Mouse (Mus musculus) stomach, embryonic 16.5 days (tissue): ENCODE measurements around the gene Ndufs3. TPM values are rescaled to one million over a fixed set of nuclear protein-coding genes. Genes with fewer than 3 reads are reported as not detected.

Experiments
- ATAC-seq: fragments of 200-750 bp; cut with Nextera tagmentation; 2 replicates; pipeline ENCODE4 v1.8.0; 2017; ENCODE audit warnings: moderate number of reproducible peaks, moderate TSS enrichment; ENCODE audit not compliant: insufficient read depth, low FRiP score
- H3K27ac ChIP-seq: fragments of 300-500 bp; sonication (generic); 2 replicates; pipeline ENCODE4 v1.5.1; 2014; ENCODE audit warnings: low read length
- H3K27me3 ChIP-seq: fragments of 300-500 bp; sonication (generic); 2 replicates; pipeline ENCODE4 v1.6.1; 2014; ENCODE audit warnings: low read length, control low read depth, mixed read lengths; ENCODE audit not compliant: control insufficient read depth, insufficient read depth
- H3K36me3 ChIP-seq: fragments of 300-500 bp; sonication (generic); 2 replicates; pipeline ENCODE4 v1.6.1; 2014; ENCODE audit warnings: low read length; ENCODE audit not compliant: control insufficient read depth, insufficient read depth
- H3K4me1 ChIP-seq: fragments of 300-500 bp; sonication (generic); 2 replicates; pipeline ENCODE4 v1.6.1; 2014; ENCODE audit warnings: low read length, control low read depth, mixed read lengths; ENCODE audit not compliant: control insufficient read depth, insufficient read depth
- H3K4me2 ChIP-seq: fragments of 300-500 bp; sonication (generic); 2 replicates; pipeline ENCODE4 v1.6.1; 2014; ENCODE audit warnings: low read depth, low read length, mixed read lengths
- H3K4me3 ChIP-seq: fragments of 300-500 bp; sonication (generic); replicated peaks from 2 replicates; pipeline ENCODE4 v1.5.1; 2014; ENCODE audit warnings: mild to moderate bottlenecking, low read length
- H3K9ac ChIP-seq: fragments of 300-500 bp; sonication (generic); 2 replicates; pipeline ENCODE4 v1.6.1; 2014; ENCODE audit warnings: low read length
- H3K9me3 ChIP-seq: fragments of 300-500 bp; sonication (generic); replicated peaks from 2 replicates; pipeline ENCODE4 v1.6.1; 2016; ENCODE audit warnings: low read length, control low read depth; ENCODE audit not compliant: control insufficient read depth
- WGBS: fragments of 180-500 bp; shearing (Covaris S2); extraction: QIAGEN DNeasy Blood & Tissue Kit; methylation state at CpG from one replicate; pipeline ENCODE4 v1.1.7; 2014; 5-methylcytosine and 5-hydroxymethylcytosine counted together
- polyA plus RNA-seq: library from polyadenylated mRNA; unstranded; fragments of >200 nt; fragmentation: Nextera tagmentation; extraction: Ambion mirVana; gene quantifications from 2 replicates; pipeline ENCODE4 v1.2.1, GENCODE M21; 2015

Ndufs3 gene
- polyA plus RNA-seq, 1 experiment from 2014 or later: 234 TPM

DNA sequence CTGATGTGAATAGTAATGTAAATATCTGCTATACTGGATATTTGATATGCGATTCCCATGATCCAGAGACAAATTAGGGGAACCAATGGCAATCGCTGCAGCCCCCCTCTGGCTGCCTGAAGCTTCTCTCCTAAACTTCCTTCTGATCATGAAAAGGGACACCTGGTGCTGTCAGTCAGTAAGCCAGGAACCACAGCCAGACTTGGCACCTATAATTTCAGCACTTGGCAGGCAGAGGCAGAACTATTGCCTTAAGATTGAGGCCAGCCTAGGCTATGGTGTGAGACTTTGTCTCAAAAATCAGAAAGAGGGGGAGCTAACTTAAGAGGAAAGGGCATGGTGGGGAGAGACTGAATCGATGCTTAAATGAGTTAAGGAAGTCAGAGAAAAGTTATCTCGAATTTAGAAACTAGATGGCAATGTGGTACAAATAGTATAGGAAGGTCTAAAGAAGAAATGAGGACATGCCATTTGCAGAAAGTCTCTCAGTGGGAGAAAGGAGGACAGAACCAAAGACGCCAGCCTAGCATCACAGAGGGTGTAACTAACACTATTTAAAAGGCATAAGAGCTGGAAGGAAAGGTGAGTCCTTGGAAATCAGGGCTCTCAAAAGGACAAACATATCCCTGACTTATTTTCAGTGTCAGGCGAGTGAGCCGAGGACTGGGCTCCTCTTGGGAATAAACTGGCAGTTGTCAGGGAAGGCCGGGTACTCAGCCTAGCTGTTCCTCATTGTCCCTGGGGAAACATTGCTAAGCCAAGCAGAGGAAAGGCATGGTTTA, 33.3 kb downstream of the Ndufs3 start:
- Histone ChIP-seq H3K27me3 (no peaks in the 10 kb centered on the region), H3K9me3 (no peaks in the 10 kb centered on the region), H3K4me2 (no peak overlapping the region), H3K36me3 (no peaks in the 10 kb centered on the region), H3K4me3 (no peak overlapping the region), H3K9ac (no peak overlapping the region), H3K27ac (no peak overlapping the region), H3K4me1 (peaks cover 10% of the 10 kb centered on the region)
- WGBS: 60% methylated on average over 8 of the region's 8 CpGs
- no peak for ATAC-seq

DNA sequence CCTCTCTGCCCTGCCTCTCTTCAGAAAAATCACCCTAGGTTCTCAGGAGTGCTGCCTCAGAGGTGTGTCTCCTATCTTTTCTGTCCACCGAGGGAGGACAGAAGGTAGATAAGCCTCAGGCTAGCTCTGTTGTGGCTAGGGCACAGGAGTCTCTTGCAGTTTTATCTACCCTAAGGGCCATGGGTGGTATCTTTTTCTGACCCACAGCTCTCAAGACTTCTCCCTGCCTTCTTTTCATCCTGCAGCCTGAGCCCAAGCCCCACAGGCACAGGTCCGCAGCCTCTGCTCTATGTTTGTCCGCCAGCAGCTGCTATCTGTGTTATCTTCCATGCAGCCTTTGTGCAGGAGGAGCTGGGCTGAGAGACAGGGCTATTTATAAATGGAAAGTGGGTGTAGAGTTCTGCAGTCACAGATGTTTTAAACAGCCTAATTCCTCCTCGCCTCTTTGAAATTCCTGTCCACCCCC, 34.5 kb downstream of the Ndufs3 start:
- H3K9ac ChIP-seq: no peak overlapping the region
- 9% methylated on average over 4 of the region's 4 CpGs for WGBS

DNA sequence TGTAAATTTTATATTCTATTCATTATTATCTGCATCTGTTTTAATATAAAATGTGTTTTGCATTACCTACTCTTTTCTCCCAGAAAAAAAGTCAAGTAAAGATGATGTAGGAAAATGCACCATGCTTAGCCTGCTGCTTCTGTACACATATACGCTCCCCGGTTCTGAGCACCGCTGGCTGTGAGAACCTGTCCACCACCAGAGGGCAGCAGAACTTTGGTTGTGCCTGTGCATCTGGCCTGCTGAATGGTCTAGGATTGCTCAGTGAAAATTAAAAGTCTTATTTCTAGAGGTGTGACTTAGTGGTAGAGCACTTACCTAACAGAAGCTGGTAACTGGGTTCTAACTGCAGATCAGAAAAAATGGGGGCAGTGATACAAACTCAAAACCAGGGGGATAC, 38.1 kb downstream of the Ndufs3 start:
- Histone ChIP-seq H3K27ac (no peak overlapping the region), H3K4me3 (no peak overlapping the region), H3K36me3 (peaks cover 27% of the 10 kb centered on the region), H3K4me2 (no peak overlapping the region), H3K4me1 (peaks cover 10% of the 10 kb centered on the region), H3K9me3 (no peaks in the 10 kb centered on the region), H3K9ac (no peak overlapping the region), H3K27me3 (no peaks in the 10 kb centered on the region)
- 15% methylated on average over 3 of the region's 3 CpGs for WGBS
- ATAC-seq: peak; percentile 85; the same call in 1 of the 2 replicates

More for the DNA sequence above, 34.5 kb downstream of the Ndufs3 start:
- no peak overlapping the region for H3K27ac ChIP-seq
- ATAC-seq: peak; percentile 78
- peaks cover 10% of the 10 kb centered on the region for H3K4me1 ChIP-seq
- H3K4me3 ChIP-seq: no peak overlapping the region
- peaks cover 9% of the 10 kb centered on the region for H3K36me3 ChIP-seq
- no peaks in the 10 kb centered on the region for H3K27me3 ChIP-seq
- no peak overlapping the region for H3K4me2 ChIP-seq
- no peaks in the 10 kb centered on the region for H3K9me3 ChIP-seq

DNA sequence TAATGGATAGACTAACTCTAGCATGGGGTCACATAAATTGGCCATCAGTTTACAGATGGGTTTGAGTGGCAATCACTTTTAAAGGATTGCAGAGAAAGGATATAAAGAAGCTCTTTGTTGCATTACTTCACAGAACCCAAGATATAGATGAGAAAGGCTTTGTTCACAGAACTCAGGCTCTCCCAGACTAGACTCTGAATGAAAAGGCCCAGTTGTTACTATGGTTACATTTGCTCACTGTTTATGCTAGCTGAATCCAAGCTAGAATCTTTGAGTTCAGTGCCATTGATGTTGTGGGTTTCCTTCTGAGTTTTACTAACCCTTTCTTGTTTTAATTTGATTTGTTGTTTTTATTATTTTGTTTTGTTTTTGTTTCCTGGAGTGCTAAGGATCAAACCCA, 40.4 kb downstream of the Ndufs3 start:
- no peaks in the 10 kb centered on the region for H3K4me1 ChIP-seq
- H3K36me3 ChIP-seq: peaks cover 28% of the 10 kb centered on the region
- H3K27ac ChIP-seq: no peak overlapping the region
- ATAC-seq: no peak
- H3K27me3 ChIP-seq: no peaks in the 10 kb centered on the region
- no peak overlapping the region for H3K9ac ChIP-seq
- H3K4me3 ChIP-seq: no peak overlapping the region
- no peaks in the 10 kb centered on the region for H3K9me3 ChIP-seq
- H3K4me2 ChIP-seq: no peak overlapping the region

DNA sequence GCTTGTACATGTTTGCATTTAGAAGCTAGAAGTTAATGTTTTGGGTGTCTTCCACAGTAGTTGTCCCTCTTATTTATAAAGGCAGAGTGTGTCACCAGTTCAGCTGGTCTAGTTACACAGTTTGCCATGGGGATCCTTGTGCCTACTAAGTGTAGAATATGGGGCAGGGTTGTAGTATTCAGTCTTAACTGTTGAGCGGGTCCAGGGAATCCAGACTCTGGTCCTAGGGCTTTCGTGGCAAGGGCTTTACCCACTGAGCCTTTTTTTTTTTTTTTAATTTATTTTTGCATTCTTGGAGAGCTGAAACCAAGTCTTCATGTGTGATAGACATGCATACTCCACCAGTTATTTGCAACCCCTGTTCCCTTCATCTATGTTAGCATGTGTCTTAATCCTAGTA, 43.1 kb downstream of the Ndufs3 start:
- Histone ChIP-seq H3K9ac (no peak overlapping the region), H3K4me3 (no peak overlapping the region), H3K9me3 (no peaks in the 10 kb centered on the region), H3K36me3 (peaks cover 28% of the 10 kb centered on the region), H3K27me3 (no peaks in the 10 kb centered on the region), H3K27ac (no peak overlapping the region), H3K4me1 (no peaks in the 10 kb centered on the region), H3K4me2 (no peak overlapping the region)
- ATAC-seq: no peak
- WGBS: 95% methylated on average over 2 of the region's 2 CpGs

DNA sequence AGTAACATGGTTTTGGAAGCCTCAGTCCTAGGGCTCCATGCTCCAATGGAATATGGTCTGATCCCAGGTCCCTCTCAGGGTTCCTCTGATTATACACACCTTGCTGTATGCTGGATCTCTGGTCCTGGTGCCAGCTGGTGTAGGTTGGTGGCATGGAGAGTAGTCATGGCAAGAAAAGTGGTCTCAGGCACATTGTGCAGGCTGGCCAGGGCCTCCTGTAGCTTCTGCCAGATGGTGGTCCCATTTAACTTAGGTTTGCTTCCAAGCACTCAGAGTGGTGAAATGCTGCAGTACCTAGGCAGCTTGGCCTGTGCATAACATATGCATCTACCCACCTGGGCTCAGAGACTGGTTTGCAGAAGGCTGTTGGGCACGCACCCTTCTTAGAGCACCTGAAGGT, 54.2 kb downstream of the Ndufs3 start:
- H3K27me3 ChIP-seq: no peaks in the 10 kb centered on the region
- peaks cover 9% of the 10 kb centered on the region for H3K36me3 ChIP-seq

DNA sequence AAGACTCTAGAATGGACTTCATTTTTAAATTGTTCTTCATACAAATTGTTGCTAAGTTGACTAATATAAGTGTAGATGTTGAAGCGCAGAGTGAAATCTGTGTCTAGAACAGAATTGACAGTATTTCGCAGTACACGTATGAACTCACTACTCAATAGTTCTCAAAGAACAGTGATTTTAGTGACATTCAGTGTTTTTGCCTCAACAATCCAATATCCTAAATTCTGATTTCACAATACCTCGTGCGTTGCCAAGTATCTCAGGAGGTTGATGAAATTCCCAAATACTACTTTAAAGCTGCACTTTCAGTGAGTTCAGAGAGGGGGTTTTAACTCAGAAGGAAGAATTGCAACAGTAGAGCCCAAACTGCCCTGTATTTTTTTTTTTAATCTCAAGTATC, 56.3 kb downstream of the Ndufs3 start:
- H3K36me3 ChIP-seq: peaks cover 9% of the 10 kb centered on the region
- H3K4me3 ChIP-seq: peak overlapping the region; percentile 92; the same call in 1 of the 2 replicates
- 85% methylated on average over 5 of the region's 5 CpGs for WGBS
- no peaks in the 10 kb centered on the region for H3K9me3 ChIP-seq
- no peak overlapping the region for H3K9ac ChIP-seq
- no peak overlapping the region for H3K27ac ChIP-seq
- peaks cover 16% of the 10 kb centered on the region; the same call in 1 of the 2 replicates for H3K4me1 ChIP-seq
- no peak for ATAC-seq
- peak overlapping the region; percentile 63 for H3K4me2 ChIP-seq
- no peaks in the 10 kb centered on the region for H3K27me3 ChIP-seq

More for the DNA sequence above, 54.2 kb downstream of the Ndufs3 start:
- no peak overlapping the region for H3K4me2 ChIP-seq
- no peak overlapping the region for H3K9ac ChIP-seq
- 97% methylated on average over 1 of the region's 1 CpGs for WGBS
- H3K4me3 ChIP-seq: no peak overlapping the region
- ATAC-seq: no peak
- no peak overlapping the region for H3K27ac ChIP-seq
- H3K4me1 ChIP-seq: peaks cover 16% of the 10 kb centered on the region; the same call in 1 of the 2 replicates
- no peaks in the 10 kb centered on the region for H3K9me3 ChIP-seq

DNA sequence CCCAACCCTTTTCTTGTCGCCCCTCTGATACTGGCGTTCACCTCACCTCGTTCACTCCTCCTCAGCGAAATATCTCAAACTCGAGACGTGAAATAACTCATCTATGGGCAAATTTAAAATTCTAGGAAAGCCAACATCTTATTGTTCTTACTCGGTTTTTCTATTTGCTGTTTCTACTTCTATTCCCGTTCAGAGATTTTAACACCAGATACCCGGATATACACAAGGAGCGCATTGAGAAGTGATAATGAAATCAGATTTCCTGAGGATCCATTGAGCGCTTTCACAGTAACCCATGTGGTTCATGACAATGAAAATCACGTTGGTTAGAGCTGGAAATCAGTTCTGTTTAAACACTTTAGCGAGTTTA, 57.0 kb downstream of the Ndufs3 start:
- H3K4me1 ChIP-seq: peaks cover 16% of the 10 kb centered on the region; the same call in 1 of the 2 replicates
- peak overlapping the region; percentile 84 for H3K27ac ChIP-seq
- WGBS: 0% methylated on average over 13 of the region's 13 CpGs
- no peaks in the 10 kb centered on the region for H3K27me3 ChIP-seq
- no peaks in the 10 kb centered on the region for H3K9me3 ChIP-seq
- H3K4me2 ChIP-seq: peak overlapping the region; percentile 63
- peaks cover 9% of the 10 kb centered on the region for H3K36me3 ChIP-seq
- no peak for ATAC-seq
- H3K4me3 ChIP-seq: peak overlapping the region; percentile 92
- H3K9ac ChIP-seq: peak overlapping the region; percentile 90

DNA sequence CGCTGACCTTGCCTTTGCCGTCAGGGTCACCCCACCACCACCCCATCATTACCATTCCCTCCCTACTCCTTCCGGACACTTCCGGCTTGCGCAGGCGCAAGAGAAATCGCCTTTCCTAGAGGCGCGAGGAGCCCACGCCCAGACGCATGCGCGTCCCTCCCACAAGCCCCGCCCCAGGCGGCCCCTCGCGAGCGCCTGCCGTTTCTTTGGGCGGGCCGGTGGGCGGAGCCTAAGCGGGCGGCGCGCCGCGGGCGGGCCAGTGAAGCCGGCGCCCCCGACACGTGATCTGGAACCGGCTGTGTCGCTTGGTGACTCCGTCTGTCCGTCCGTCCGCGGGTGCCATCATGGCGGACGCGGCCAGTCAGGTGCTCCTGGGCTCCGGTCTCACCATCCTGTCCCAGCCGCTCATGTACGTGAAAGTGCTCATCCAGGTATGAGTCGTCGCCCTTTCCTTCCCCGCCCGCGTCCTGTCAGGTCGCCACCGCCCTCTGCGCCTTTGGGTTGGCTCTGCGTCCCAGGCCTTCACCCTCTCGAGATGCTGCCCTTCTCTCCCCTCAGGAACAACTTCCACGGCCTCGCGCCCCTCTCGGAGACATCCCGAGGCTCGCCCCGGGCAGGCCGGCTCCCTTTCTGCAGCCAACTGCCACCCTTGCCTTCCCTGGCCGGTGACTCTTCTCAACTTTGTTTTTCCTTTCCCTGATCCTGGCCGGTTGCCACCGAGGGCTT, 57.5 kb downstream of the Ndufs3 start, which contains the start of gene Mtch2:
Gene Mtch2 (plus strand): TSS at position 201 of the 726 bp plus-strand sequence.
- Histone ChIP-seq H3K27me3 (no peaks in the 10 kb centered on the region), H3K9ac (peak within 1 kb of the TSS; percentile 90), H3K4me2 (peak within 1 kb of the TSS; percentile 88), H3K4me3 (peak within 1 kb of the TSS; percentile 92), H3K4me1 (peaks cover 16% of the 10 kb centered on the region; the same call in 1 of the 2 replicates), H3K36me3 (peaks cover 9% of the 10 kb centered on the region), H3K9me3 (no peaks in the 10 kb centered on the region), H3K27ac (peak within 1 kb of the TSS; percentile 84)
- ATAC-seq: peak; percentile 98
- WGBS: under 1% methylated on average over 67 of the region's 67 CpGs
